Mouse (Mus musculus): ENCODE data around the gene Tmem41a. TPM values are rescaled to one million over a fixed set of nuclear protein-coding genes. Genes with fewer than 3 reads are reported as not detected.
"Not testable (repeated sequence)": the region's sequence is repeated elsewhere in the genome, so short reads cannot be mapped to it uniquely, and the experiment has no call there.

The Tmem41a gene
- total RNA-seq (2017), result 10.4 and 17.9 TPM in 2 replicates

DNA sequence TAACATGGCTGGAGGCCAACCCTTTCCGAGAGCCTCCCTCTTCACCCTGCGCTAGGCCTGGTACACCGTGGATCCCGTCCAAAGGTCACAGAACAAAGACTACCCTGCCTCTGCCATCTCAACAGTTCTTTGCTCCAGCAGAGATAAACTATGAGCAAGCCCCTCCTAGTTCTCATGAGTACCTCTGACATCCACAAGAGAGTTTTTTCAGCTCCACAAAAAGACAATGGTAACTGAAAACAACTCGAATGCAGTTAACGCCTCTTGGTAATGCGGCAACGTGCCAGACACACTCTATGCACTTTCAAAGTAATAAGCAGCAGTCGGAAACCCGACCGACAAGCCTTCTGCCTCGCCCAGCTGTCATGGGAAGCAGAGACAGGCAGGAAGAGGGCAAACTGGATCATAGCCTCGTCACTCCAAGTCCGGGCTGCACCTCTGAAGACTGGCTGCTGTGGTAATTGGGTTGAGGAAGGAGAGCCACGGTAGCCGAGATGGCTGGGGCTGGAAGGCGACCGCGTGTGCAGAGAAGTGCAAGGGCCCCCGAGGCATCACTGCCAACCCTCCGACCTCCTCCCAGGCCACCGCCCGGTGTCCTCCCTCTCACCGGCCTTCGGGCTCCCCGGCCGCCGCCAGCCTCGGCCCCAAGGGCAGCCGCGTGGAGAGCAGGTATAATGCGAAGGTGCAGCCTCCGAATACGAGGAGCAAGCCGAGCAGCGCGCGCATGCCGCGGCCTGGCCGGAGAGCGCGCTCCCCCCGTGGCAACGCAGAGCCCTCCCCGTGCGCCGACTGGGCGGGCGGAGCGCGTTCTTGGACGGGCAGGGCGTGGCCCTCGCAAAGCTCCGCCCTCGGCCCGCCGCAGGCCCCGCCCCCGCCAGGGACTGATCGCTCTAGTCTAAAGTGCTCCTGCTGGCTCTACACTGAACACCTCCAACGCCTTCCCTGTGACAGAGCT is at the start of gene Tmem41a:
TSS of gene Tmem41a (minus strand) at position 792 of the 955 bp plus-strand sequence.
- ATAC-seq (replicated peaks; ENCODE audit: low read depth, poor library complexity, severe bottlenecking), result peak; percentile 88

- ATAC-seq (replicated peaks; ENCODE audit: low read depth, poor library complexity, severe bottlenecking), result no peak
Measured at GRCm38 (mm10) chr16:21996402-21996801, 49.0 kb upstream of the Tmem41a start.

GRCm38 (mm10) chr16:21995304-21995703 is 48.0 kb upstream of the Tmem41a start, which contains the start of gene Liph:
Gene Liph (minus strand): TSS chr16:21995663.
- ATAC-seq (replicated peaks; ENCODE audit: low read depth, poor library complexity, severe bottlenecking), result peak; percentile 79

- no peak for ATAC-seq (replicated peaks; ENCODE audit: low read depth, poor library complexity, severe bottlenecking)
Measured at GRCm38 (mm10) chr16:21991774-21992173, 44.4 kb upstream of the Tmem41a start.

- ATAC-seq (replicated peaks; ENCODE audit: low read depth, poor library complexity, severe bottlenecking), result not testable (repeated sequence)
Measured at GRCm38 (mm10) chr16:21990893-21991292, 43.5 kb upstream of the Tmem41a start.

DNA sequence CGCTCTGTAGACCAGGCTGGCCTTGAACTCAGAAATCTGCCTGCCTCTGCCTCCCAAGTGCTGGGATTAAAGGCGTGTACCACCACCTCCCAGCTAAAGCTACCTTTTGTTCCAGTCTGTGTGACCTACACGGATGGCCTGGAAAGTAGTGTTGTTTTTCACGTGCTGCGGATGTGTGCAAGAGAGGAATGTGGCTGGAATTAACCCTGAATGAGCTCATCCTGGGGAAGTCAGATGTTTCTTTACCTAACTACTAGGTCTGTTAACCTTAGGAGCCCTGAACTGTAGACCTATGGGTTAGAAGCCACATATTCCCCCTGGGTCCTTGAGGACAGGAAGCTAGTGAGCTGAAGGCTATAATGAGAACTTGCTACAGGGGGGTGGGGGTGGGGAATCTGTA is 40.6 kb upstream of the Tmem41a start:
- ATAC-seq (replicated peaks; ENCODE audit: low read depth, poor library complexity, severe bottlenecking), result no peak

DNA sequence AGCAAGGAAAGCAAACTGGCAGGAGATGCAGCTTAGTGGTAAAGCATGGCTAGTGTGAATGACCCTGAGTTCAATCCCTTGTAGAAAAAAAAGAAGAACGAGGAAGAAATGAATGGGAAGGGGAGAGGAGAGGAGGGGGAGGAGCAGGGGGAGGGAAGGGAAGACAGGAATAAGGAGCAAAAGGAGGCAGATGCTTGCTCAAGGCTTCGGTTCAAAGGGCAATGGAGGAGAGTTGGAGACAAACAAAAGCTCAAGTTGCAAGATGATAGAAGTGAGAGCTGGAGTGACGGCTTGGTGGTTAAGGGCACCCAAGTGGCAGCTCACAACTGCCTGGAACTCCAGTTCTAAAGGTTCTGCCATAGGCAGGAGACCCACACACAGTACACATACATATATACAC is 38.8 kb upstream of the Tmem41a start:
- no peak for ATAC-seq (replicated peaks; ENCODE audit: low read depth, poor library complexity, severe bottlenecking)

DNA sequence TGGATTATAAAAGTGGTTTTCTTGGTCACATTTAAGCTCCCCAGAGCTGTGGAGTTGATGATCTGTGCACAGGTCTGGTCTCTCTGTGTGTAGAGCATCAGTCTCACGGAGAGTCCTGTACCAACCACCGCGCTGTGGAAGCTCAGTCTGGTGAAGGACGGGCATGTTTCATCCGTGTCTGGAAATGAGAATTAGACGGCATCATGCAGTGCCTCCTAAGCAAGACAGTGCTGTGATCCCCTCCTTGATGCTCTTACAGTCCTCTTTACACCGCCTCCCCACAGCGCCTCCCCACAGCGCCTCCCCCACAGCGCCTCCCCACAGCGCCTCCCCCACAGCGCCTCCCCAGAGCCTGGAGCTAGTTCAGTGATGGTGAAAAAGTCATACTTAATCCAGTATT is 36.7 kb upstream of the Tmem41a start:
- ATAC-seq (replicated peaks; ENCODE audit: low read depth, poor library complexity, severe bottlenecking), result no peak

- ATAC-seq (replicated peaks; ENCODE audit: low read depth, poor library complexity, severe bottlenecking), result no peak
Measured at GRCm38 (mm10) chr16:21983581-21983980, 36.2 kb upstream of the Tmem41a start.

- ATAC-seq (replicated peaks; ENCODE audit: low read depth, poor library complexity, severe bottlenecking), result no peak
Measured at GRCm38 (mm10) chr16:21983146-21983545, 35.8 kb upstream of the Tmem41a start.

- no peak for ATAC-seq (replicated peaks; ENCODE audit: low read depth, poor library complexity, severe bottlenecking)
Measured at GRCm38 (mm10) chr16:21977347-21977746, 30.0 kb upstream of the Tmem41a start.

GRCm38 (mm10) chr16:21976203-21976602 is 28.9 kb upstream of the Tmem41a start:
- no peak for ATAC-seq (replicated peaks; ENCODE audit: low read depth, poor library complexity, severe bottlenecking)

DNA sequence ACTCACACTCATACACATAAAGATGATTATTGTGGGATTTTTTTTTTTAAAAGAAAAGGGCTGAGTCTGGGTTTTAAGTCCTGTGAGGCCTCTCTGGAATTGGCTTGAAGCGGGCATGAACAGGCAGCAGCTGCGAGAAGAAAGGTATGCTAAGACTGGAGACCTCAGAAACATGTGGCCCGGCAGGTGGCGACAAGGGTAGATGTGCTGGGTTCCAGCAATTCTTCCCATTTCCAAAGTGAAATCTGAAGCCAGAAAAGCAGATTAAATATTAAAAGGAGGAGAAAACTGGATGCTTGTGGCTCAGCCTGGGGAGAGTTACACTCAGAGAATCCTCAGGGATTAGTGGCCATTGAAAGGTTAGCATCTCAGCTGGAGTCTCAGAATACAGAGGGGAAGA is 24.1 kb upstream of the Tmem41a start:
- no peak for ATAC-seq (replicated peaks; ENCODE audit: low read depth, poor library complexity, severe bottlenecking)

- no peak for ATAC-seq (replicated peaks; ENCODE audit: low read depth, poor library complexity, severe bottlenecking)
Measured at GRCm38 (mm10) chr16:21970536-21970935, 23.2 kb upstream of the Tmem41a start.

DNA sequence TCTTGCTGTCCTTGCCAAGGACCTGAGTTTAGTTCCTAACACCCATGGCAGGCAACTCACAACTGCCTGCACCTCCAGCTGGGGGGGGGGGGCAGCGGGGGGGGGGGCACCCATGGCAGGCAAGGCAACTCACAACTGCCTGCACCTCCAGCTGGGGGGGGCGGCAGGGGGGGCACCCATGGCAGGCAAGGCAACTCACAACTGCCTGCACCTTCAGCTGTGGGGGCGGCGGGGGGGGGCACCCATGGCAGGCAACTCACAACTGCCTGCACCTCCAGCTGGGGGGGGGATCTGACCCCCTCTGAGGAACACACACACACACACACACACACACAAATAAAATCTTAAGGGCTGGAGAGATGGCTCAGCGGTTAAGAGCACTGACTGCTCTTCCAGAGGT is 22.5 kb upstream of the Tmem41a start:
- ATAC-seq (replicated peaks; ENCODE audit: low read depth, poor library complexity, severe bottlenecking), result no peak

GRCm38 (mm10) chr16:21965576-21965975 is 18.2 kb upstream of the Tmem41a start:
- ATAC-seq (replicated peaks; ENCODE audit: low read depth, poor library complexity, severe bottlenecking), result no peak

DNA sequence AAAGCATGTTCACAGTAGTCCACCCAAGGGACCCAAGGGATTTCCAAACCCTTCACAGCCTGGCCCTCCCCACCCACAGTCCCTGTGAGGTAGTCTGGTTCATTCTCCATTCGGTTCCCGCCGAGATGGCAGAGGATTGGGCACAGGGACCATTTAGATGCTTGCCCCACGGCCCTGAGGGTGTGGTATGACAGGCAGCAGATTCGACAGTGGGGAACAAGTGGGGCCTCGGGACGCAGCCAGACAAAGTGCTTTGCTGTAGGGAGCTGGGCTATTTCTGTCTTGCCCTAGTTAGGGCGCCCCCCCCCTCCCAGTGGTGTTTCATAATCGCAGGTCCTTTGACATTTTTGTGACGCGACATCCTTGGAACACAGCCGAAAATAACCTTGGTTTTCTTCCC is 8.2 kb upstream of the Tmem41a start:
- ATAC-seq (replicated peaks; ENCODE audit: low read depth, poor library complexity, severe bottlenecking), result no peak

- ATAC-seq (replicated peaks; ENCODE audit: low read depth, poor library complexity, severe bottlenecking), result no peak
Measured at GRCm38 (mm10) chr16:21928471-21928870, 18.9 kb downstream of the Tmem41a start.

DNA sequence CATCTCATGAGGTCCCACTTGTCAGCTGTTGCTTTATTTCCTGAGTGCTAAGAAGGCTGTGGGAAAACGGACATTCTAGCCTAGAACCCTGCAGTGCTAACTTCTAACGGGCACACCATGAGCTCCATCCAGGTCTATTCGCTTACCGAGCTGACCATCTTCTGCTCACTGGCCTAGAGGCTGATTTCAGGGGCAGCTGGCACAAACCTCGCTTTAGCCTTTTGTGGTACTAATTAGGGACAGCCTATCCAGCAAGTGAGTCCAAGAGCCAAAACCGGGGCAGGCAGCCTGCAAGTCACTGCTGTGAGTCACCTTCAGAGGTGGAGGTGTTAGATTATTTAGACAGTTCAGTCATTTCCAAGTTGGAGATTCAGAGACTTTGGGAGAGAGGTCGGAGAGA is 30.7 kb downstream of the Tmem41a start:
- no peak for ATAC-seq (replicated peaks; ENCODE audit: low read depth, poor library complexity, severe bottlenecking)

DNA sequence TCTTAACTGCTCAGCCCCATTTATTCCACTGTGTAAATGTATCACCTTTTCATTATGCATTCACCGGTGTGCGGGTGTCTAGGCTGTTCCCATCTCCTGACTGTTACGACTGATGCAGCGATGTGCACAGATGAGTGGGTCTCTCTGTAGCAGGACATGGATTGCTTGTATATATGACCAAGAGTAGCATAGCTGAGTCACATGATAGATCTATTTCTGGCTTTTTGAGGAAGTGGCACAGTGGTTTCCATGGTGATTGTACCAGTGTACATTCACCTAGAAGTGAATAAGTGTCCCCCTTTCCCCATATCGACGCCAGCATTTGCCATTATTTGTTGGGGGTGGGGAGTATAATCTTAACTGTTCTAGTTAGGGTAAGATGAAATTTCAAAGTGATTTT is 34.0 kb downstream of the Tmem41a start:
- peak; percentile 91 for ATAC-seq (replicated peaks; ENCODE audit: low read depth, poor library complexity, severe bottlenecking)

- not testable (repeated sequence) for ATAC-seq (replicated peaks; ENCODE audit: low read depth, poor library complexity, severe bottlenecking)
Measured at GRCm38 (mm10) chr16:21908906-21909305, 38.4 kb downstream of the Tmem41a start.

DNA sequence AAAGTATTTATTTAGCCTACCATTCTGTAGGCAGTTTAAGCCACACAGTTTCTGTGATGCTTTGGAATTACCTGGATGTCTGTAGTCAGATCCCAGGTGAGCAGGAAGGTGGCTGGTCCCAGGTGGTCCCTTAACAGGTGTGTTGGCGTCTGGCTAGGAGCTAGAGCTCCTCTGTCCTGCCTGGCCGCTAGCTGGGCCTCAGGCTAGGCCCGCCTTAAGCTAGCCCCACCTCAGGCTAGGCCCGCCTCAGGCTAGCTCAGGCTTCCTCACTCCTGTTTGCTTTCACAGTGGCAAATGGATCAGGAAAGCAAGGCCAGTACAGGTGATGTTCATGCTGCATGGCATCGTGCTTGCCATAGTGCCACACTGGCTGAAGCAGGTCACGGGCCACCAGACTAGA is 40.5 kb downstream of the Tmem41a start:
- ATAC-seq (replicated peaks; ENCODE audit: low read depth, poor library complexity, severe bottlenecking), result no peak

Data from common myeloid progenitor, adult 5-6 weeks (primary cell).